Mouse (Mus musculus) heart, embryonic 16.5 days (tissue): Measurements from ENCODE around the gene Pygl. TPM values are rescaled to one million over a fixed set of nuclear protein-coding genes. Genes with fewer than 3 reads are reported as not detected.
"Not testable (repeated sequence)": the region's sequence is repeated elsewhere in the genome, so short reads cannot be mapped to it uniquely, and the experiment has no call there.

Experiments
- ATAC-seq: fragments of 200-750 bp; cut with Nextera tagmentation; replicated peaks from 2 replicates; pipeline ENCODE4 v1.8.0; 2017; ENCODE audit warnings: moderate number of reproducible peaks; ENCODE audit not compliant: insufficient read depth, low FRiP score; ENCODE audit errors: extremely low read depth
- H3K27ac ChIP-seq: fragments of 300-500 bp; sonication (generic); 2 replicates; pipeline ENCODE4 v1.5.1; 2014; ENCODE audit warnings: mild to moderate bottlenecking, low read length, control low read depth, moderate library complexity
- H3K27me3 ChIP-seq: fragments of 300-500 bp; sonication (generic); 2 replicates; pipeline ENCODE4 v1.6.1; 2014; ENCODE audit warnings: low read length, mixed read lengths; ENCODE audit not compliant: control insufficient read depth, insufficient read depth
- H3K36me3 ChIP-seq: fragments of 300-500 bp; sonication (generic); 2 replicates; pipeline ENCODE4 v1.6.1; 2014; ENCODE audit not compliant: control insufficient read depth, insufficient read depth
- H3K4me1 ChIP-seq: fragments of 300-500 bp; sonication (generic); 2 replicates; pipeline ENCODE4 v1.6.1; 2014; ENCODE audit warnings: low read length, mixed read lengths; ENCODE audit not compliant: control insufficient read depth, insufficient read depth
- H3K4me2 ChIP-seq: fragments of 300-500 bp; sonication (generic); 2 replicates; pipeline ENCODE4 v1.6.1; 2014; ENCODE audit warnings: low read depth, mild to moderate bottlenecking, control low read depth, low read length
- H3K4me3 ChIP-seq: fragments of 300-500 bp; sonication (generic); 2 replicates; pipeline ENCODE4 v1.5.1; 2014; ENCODE audit warnings: mild to moderate bottlenecking, control low read depth, low read length
- H3K9ac ChIP-seq: fragments of 300-500 bp; sonication (generic); 2 replicates; pipeline ENCODE4 v1.6.1; 2014; ENCODE audit warnings: low read length, control low read depth
- H3K9me3 ChIP-seq: fragments of 300-500 bp; sonication (generic); replicated peaks from 2 replicates; pipeline ENCODE4 v1.6.1; 2016; ENCODE audit warnings: low read length; ENCODE audit not compliant: control insufficient read depth
- WGBS: fragments of 180-500 bp; shearing (Covaris S2); extraction: QIAGEN DNeasy Blood & Tissue Kit; methylation state at CpG from one replicate; pipeline ENCODE4 v1.1.7; 2014; 5-methylcytosine and 5-hydroxymethylcytosine counted together
- polyA plus RNA-seq: library from polyadenylated mRNA; unstranded; fragments of >200 nt; fragmentation: Nextera tagmentation; extraction: Ambion mirVana; gene quantifications from 2 replicates; pipeline ENCODE4 v1.2.1, GENCODE M21; 2015

Gene Pygl
- polyA plus RNA-seq, 1 experiment from 2014 or later = 52.9 TPM

DNA sequence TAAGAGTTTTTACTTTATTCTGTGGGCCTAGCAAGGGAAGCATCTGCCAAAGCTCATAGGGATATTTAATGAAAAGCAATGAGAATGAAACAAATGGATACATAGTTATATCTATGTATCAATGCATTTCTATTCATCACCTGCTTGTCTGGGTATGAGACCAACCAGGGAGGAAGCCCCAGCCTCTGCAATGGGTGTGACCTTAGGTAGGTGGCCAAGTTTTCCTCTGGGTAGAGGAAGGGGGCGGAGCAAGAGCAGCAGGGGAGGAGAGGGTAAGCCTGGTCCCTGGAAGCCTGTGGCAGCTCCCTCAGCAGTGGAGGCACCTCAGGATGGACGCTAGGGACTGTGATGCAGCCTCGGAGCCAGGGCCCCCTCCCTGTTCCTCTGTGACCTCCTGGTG is 77.4 kb downstream of the Pygl start, which contains the start of gene Abhd12b:
Gene Abhd12b, plus strand, starts transcription at position 301 of the 400 bp plus-strand sequence.
- Histone ChIP-seq H3K36me3 (no peaks in the 10 kb centered on the region), H3K27me3 (no peaks in the 10 kb centered on the region), H3K4me1 (no peaks in the 10 kb centered on the region), H3K9me3 (no peaks in the 10 kb centered on the region), H3K4me2 (no peak within 1 kb of the TSS), H3K27ac (no peak within 1 kb of the TSS), H3K4me3 (no peak within 1 kb of the TSS), H3K9ac (no peak within 1 kb of the TSS)
- WGBS = 53% methylated on average over 3 of the region's 3 CpGs
- no peak for ATAC-seq

DNA sequence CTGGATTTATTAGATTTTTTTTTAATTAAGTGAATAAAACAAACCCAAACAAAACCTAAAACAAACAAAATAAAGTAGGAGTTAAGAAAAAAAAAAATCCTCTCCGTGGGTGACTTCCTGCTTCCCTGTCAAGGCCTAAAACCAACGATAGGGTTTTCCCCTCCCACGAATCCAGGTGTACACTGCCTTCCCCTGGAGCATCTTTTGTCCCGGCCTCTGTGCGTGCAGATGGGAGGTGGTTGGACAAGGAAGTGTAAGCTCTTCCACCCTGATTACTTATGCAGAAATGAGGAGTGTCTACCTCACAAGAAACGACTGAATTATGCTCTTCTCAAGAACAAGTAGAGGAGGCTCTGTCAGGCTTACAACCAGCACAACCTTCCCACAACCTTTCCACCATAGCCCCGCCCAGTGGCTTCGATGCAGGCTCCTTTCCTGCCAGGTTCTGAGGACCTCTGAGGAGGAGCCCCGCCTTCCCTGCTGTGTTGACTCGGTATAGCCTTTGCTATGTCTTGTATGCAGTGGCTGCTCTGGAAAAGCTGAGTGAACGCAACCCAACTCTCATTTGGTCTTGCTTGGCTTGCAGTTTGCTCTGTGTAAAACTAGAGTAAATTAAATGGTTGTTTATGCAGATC is 82.5 kb downstream of the Pygl start:
- H3K27ac ChIP-seq = no peak overlapping the region
- H3K36me3 ChIP-seq = no peaks in the 10 kb centered on the region
- H3K9ac ChIP-seq = peak overlapping the region; percentile 50
- 17% methylated on average over 11 of the region's 11 CpGs for WGBS
- no peaks in the 10 kb centered on the region for H3K9me3 ChIP-seq
- H3K4me2 ChIP-seq = peak overlapping the region; percentile 62
- peaks cover 13% of the 10 kb centered on the region for H3K4me1 ChIP-seq
- H3K4me3 ChIP-seq = peak overlapping the region; percentile 41
- no peaks in the 10 kb centered on the region for H3K27me3 ChIP-seq
- no peak for ATAC-seq

DNA sequence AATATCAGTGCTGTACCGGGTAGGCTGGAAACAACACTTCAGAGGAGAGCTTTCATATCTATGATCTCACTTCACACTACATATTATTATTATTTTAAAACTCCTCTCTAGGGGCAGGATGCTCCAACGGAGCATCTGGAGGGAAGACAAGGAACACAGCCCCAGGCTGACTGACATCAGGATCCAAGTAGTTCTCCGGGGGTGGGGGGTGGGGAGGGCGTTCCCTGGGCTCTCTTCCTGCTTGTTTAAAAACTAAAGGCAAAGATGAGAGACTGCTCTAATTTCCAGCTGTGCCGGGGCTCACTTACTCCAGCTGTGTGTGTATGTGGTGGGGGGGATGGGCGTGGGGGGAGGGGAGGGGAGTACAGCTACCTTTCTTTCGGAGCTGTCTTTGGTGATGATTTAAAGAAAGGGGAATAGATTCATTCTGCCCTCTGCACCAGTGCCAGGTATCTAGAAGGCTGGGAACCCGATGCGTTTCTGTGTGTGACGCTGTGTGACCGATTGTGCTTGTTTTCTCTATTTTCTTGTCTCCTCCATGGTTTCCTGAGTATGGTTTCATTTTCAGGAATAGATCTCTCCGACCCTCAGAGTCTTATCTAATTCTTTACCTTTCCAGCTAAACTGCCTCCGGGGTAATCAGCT is 83.2 kb downstream of the Pygl start:
- Histone ChIP-seq H3K4me2 (peak overlapping the region; percentile 62), H3K36me3 (no peaks in the 10 kb centered on the region), H3K27me3 (no peaks in the 10 kb centered on the region), H3K9me3 (no peaks in the 10 kb centered on the region), H3K4me1 (peaks cover 13% of the 10 kb centered on the region), H3K9ac (peak overlapping the region; percentile 50), H3K27ac (no peak overlapping the region), H3K4me3 (peak overlapping the region; percentile 41)
- no peak for ATAC-seq
- 7% methylated on average over 13 of the region's 13 CpGs for WGBS

DNA sequence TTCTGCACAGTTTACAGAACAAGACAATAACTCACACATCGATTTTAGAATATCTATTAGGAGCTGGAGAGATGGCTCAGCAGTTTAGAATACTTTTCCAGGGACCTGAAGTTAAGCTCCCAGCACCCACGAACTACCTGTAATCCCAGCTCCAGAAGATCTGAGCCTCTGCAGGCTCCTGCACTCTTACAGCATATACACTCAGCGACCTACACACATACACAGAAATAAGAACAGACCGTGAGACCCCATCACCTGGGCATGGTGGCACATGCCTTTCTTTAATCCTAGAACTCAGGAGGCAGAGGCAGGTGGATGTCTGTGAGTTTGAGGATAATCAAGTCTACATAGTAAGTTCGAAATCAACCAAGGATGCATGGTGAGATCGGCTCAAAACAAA is 85.7 kb downstream of the Pygl start:
- Histone ChIP-seq H3K27ac (no peak overlapping the region), H3K4me3 (no peak overlapping the region)
- WGBS = 80% methylated on average over 6 of the region's 6 CpGs

DNA sequence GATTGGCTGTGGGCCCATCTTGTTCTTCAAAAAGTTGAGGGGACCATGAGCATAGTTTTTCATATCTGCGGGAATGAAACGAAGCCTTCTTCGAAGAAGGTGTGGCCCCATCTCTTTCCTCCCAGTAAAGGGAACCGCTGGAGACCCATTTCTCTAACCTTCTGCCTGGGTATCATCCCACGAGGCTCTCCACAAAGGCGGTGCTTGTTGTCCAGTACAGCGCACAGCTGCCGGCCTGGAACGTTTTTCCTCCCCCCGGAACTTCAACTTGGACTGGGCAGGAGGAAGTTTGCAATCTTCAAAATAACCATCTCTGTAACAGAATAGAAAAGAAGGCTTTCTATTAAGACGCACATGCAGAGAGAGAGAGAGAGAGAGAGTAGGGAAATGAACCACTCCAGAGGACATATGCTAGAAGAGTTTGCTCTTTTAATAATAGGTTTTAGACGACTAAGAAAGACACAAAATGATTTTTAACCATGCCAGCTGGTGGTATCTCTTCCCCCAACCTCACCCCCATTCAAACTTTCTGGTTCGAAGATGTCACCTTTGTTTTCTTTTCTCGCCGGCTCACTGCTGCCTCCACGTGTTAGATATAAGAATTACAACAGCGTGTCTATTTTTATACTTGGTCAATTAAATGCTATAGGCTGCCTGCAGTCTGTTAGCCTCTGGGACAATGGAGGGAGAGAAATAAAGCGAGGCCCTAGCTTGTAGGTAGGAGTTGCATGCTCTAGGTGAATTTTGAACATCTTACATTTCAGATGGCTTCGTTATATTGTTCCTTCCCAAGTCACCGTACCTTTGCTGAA is 86.4 kb downstream of the Pygl start:
- peaks cover 13% of the 10 kb centered on the region for H3K4me1 ChIP-seq
- peak; percentile 41 for ATAC-seq

More for the DNA sequence above, 85.7 kb downstream of the Pygl start:
- Histone ChIP-seq H3K4me2 (no peak overlapping the region), H3K27me3 (no peaks in the 10 kb centered on the region), H3K9me3 (no peaks in the 10 kb centered on the region), H3K9ac (no peak overlapping the region), H3K4me1 (peaks cover 13% of the 10 kb centered on the region), H3K36me3 (no peaks in the 10 kb centered on the region)
- no peak for ATAC-seq

DNA sequence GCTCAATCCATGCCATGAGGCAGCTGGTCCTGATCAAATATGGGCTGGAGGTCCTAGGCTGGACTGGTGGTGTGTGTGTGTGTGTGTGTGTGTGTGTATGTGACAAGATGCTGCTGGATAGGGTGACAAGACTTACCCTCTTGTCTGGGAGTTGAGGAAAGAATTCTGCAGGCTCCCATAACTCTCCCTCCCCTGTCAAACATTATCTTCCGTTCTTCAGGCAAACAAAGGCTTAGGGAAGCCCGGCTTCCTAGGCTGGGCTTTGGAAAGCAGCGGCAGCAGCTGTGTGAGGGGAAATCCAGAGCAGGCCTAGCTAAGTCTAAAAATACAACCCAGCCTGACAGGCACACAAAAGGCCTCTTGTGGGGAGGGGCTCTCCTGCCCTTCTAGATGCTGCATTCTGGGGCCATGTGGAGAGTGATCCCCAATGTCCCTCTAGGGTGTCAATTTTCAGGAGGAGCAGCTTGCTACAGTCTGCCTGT is 87.1 kb downstream of the Pygl start:
- 0 out of 2 replicates have a peak overlapping the region, but pooled peaks have one; percentile 10 for H3K9ac ChIP-seq
- H3K4me3 ChIP-seq, H3K4me2 ChIP-seq, H3K36me3 ChIP-seq, H3K27me3 ChIP-seq, H3K9me3 ChIP-seq: not testable (repeated sequence)
- 7% methylated on average over 3 of the region's 3 CpGs for WGBS
- ATAC-seq = peak; percentile 80
- H3K4me1 ChIP-seq = peaks cover 13% of the 10 kb centered on the region
- H3K27ac ChIP-seq = peak overlapping the region; percentile 81

More for the DNA sequence above, 86.4 kb downstream of the Pygl start:
- Histone ChIP-seq H3K27ac (peak overlapping the region; percentile 81), H3K9me3 (no peaks in the 10 kb centered on the region), H3K27me3 (no peaks in the 10 kb centered on the region), H3K36me3 (no peaks in the 10 kb centered on the region), H3K4me3 (no peak overlapping the region; the same call in 1 of the 2 replicates), H3K4me2 (0 out of 2 replicates have a peak overlapping the region, but pooled peaks have one; percentile 23), H3K9ac (no peak overlapping the region)
- 38% methylated on average over 20 of the region's 20 CpGs for WGBS

DNA sequence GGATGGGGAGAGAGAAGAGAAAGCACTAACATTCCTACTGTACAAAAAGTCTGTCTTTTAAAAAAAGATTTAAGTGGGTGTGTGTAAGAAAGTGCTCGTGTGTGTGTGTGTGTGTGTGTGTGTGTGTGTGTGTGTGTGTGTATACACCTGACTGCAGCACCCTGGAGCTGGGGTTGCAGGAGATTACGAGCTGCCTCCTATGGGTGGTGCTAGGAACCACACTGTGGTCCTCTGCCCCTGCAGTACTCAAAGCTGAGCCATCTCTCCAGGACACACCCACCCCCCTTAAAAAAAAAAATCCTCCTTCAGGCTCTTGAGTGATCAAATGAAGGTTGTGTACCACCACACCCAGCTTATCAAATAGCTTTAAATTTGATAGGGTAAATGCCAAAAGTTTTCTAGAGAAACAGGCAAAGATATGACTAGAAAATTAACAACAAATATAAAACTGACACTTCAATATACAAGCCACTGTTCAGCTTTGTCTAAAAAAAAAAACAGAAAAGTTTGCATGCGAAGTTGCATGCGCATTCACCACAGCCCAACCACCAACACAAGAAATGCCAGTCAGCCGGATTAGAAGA is 90.2 kb downstream of the Pygl start:
- Histone ChIP-seq H3K27me3 (no peaks in the 10 kb centered on the region), H3K4me1 (peaks cover 8% of the 10 kb centered on the region), H3K9me3 (no peaks in the 10 kb centered on the region), H3K27ac (no peak overlapping the region), H3K4me3 (no peak overlapping the region), H3K9ac (no peak overlapping the region), H3K36me3 (no peaks in the 10 kb centered on the region), H3K4me2 (no peak overlapping the region)
- WGBS = 89% methylated on average over 5 of the region's 5 CpGs
- ATAC-seq = no peak
